Mouse (Mus musculus): Measurements from ENCODE around the gene Tppp2.

DNA sequence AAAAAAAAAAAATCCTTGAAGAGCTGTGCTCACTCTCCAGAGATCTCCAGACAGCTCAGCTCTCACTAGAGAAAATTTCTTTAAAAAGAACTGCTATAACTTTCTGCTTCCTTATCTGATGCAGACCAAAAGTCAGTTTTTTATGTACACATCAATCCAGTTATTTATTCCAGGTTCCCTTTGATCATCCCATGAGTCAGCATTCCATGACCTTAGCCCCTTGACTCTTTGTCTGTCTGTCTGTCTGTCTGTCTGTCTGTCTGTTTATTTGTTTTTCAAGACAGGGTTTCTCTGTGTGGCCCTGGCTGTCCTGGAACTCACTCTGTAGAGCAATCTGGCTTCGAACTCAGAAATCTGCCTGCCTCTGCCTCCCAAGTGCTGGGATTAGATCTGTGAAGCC, 18.9 kb upstream of the Tppp2 start:
- TF ChIP-seq EP300 (IDR thresholded peaks at IDR 0.05): no peak
- no peak for TF ChIP-seq CTCF (IDR thresholded peaks at IDR 0.05)
